Mouse (Mus musculus): Measurements from ENCODE around the gene Olfr125.

Olfr125 gene

GRCm38 (mm10) chr17:37832649-37833048, at the start of gene Olfr125:
Gene Olfr125, plus strand, starts transcription at chr17:37832949.
- no peak for DNase-seq (ENCODE audit: low read depth, low spot score)
- H3K36me3 ChIP-seq (ENCODE audit: control insufficient read depth, insufficient read depth, low read length, poor library complexity, severe bottlenecking): no peaks in the 10 kb centered on the region
- no peaks in the 10 kb centered on the region for H3K27me3 ChIP-seq (ENCODE audit: control insufficient read depth, insufficient read depth, low read length, poor library complexity, severe bottlenecking)

- Histone ChIP-seq H3K36me3 (ENCODE audit: control insufficient read depth, insufficient read depth, low read length, poor library complexity, severe bottlenecking) (no peaks in the 10 kb centered on the region), H3K27me3 (ENCODE audit: control insufficient read depth, insufficient read depth, low read length, poor library complexity, severe bottlenecking) (no peaks in the 10 kb centered on the region)
Observed at GRCm38 (mm10) chr17:37793229-37793628, 39.5 kb upstream of the Olfr125 start, which contains the start of gene Olfr123. Gene Olfr123, plus strand, starts transcription at chr17:37793529.

GRCm38 (mm10) chr17:37799588-37799987, 33.2 kb upstream of the Olfr125 start, which contains the start of gene Olfr124:
Gene Olfr124, plus strand, starts transcription at chr17:37799888.
- Histone ChIP-seq H3K27me3 (ENCODE audit: control insufficient read depth, insufficient read depth, low read length, poor library complexity, severe bottlenecking) (no peaks in the 10 kb centered on the region), H3K36me3 (ENCODE audit: control insufficient read depth, insufficient read depth, low read length, poor library complexity, severe bottlenecking) (no peaks in the 10 kb centered on the region)
- DNase-seq (ENCODE audit: low read depth, low spot score): no peak

More at GRCm38 (mm10) chr17:37793229-37793628, 39.5 kb upstream of the Olfr125 start, which contains the start of gene Olfr123:
- no peak for DNase-seq (ENCODE audit: low read depth, low spot score)

- H3K36me3 ChIP-seq (ENCODE audit: control insufficient read depth, insufficient read depth, low read length, poor library complexity, severe bottlenecking): no peaks in the 10 kb centered on the region
- H3K27me3 ChIP-seq (ENCODE audit: control insufficient read depth, insufficient read depth, low read length, poor library complexity, severe bottlenecking): no peaks in the 10 kb centered on the region
- no peak for DNase-seq (ENCODE audit: low read depth, low spot score)
Observed at GRCm38 (mm10) chr17:37847183-37847582, 14.4 kb downstream of the Olfr125 start, which contains the start of gene Olfr126. Gene Olfr126, plus strand, starts transcription at chr17:37847483.

GRCm38 (mm10) chr17:37863901-37864300, 31.2 kb downstream of the Olfr125 start:
- no peak for DNase-seq (ENCODE audit: low read depth, low spot score)
- Histone ChIP-seq H3K36me3 (ENCODE audit: control insufficient read depth, insufficient read depth, low read length, poor library complexity, severe bottlenecking) (no peaks in the 10 kb centered on the region), H3K27me3 (ENCODE audit: control insufficient read depth, insufficient read depth, low read length, poor library complexity, severe bottlenecking) (no peaks in the 10 kb centered on the region)

GRCm38 (mm10) chr17:37869676-37870205, 37.0 kb downstream of the Olfr125 start:
- no peak for DNase-seq (ENCODE audit: low read depth, low spot score)
- Histone ChIP-seq H3K27me3 (ENCODE audit: control insufficient read depth, insufficient read depth, low read length, poor library complexity, severe bottlenecking) (no peaks in the 10 kb centered on the region), H3K36me3 (ENCODE audit: control insufficient read depth, insufficient read depth, low read length, poor library complexity, severe bottlenecking) (no peaks in the 10 kb centered on the region)

- DNase-seq (ENCODE audit: low read depth, low spot score): no peak
- no peaks in the 10 kb centered on the region for H3K36me3 ChIP-seq (ENCODE audit: control insufficient read depth, insufficient read depth, low read length, poor library complexity, severe bottlenecking)
- H3K27me3 ChIP-seq (ENCODE audit: control insufficient read depth, insufficient read depth, low read length, poor library complexity, severe bottlenecking): no peaks in the 10 kb centered on the region
Observed at GRCm38 (mm10) chr17:37873830-37874229, 41.1 kb downstream of the Olfr125 start.
